Mouse (Mus musculus) T-helper 1 cell (primary cell): ENCODE measurements at regions not wholly inside any gene's neighbourhood (a gene's known extent, or its start where the extent isn't known, plus 50 kb on each side); places are given as distances from the start of the nearest gene placed in this dataset.
"Not testable (repeated sequence)": the region's sequence is repeated elsewhere in the genome, so short reads cannot be mapped to it uniquely, and the experiment has no call there.

Experiments
- in situ Hi-C: fragments of 300-600 bp; cut with MboI, MseI; formaldehyde crosslinking; loops from one replicate; pipeline ENCODE4 v1.15.1; 2025; ENCODE audit warnings: high pct_unique_total_duplicates

- in situ Hi-C loops = no loop called here
These were observed 116.0 kb upstream of the Ghr start for GRCm38 (mm10) chr15:3699234-3699814.

- in situ Hi-C loops = no loop called here
These were observed 102.0 kb upstream of the Ghr start for GRCm38 (mm10) chr15:3685254-3685653.

GRCm38 (mm10) chr15:3677026-3677425 is 93.7 kb upstream of the Ghr start:
- in situ Hi-C loops = not testable (repeated sequence)

- in situ Hi-C loops = no loop called here
These were observed 89.3 kb upstream of the Ghr start for GRCm38 (mm10) chr15:3672586-3672985.

GRCm38 (mm10) chr15:3671169-3671568 is 87.9 kb upstream of the Ghr start:
- in situ Hi-C loops = no loop called here

- in situ Hi-C loops = no loop called here
These were observed 86.1 kb upstream of the Ghr start for GRCm38 (mm10) chr15:3669411-3669810.

- in situ Hi-C loops = no loop called here
These were observed 85.6 kb upstream of the Ghr start for GRCm38 (mm10) chr15:3668863-3669262.

GRCm38 (mm10) chr15:3648741-3649140 is 65.4 kb upstream of the Ghr start:
- in situ Hi-C loops = no loop called here

GRCm38 (mm10) chr15:3640091-3640490 is 56.8 kb upstream of the Ghr start:
- in situ Hi-C loops = no loop called here
